Mouse (Mus musculus) ES-E14 (cell line): ENCODE measurements around the gene Dhh. TPM values are rescaled to one million over a fixed set of nuclear protein-coding genes. Genes with fewer than 3 reads are reported as not detected.

Source experiments
- DNase-seq: peaks from one replicate; pipeline ENCODE4 v3.0.0-alpha.2; 2013; ENCODE audit warnings: low read depth, low spot score
- H3K27ac ChIP-seq: 2 replicates; pipeline ENCODE4 v1.5.1; 2012; ENCODE audit warnings: low read depth, mild to moderate bottlenecking, low read length, moderate library complexity, mixed read lengths; ENCODE audit not compliant: poor library complexity, insufficient read depth, severe bottlenecking
- H3K36me3 ChIP-seq: 2 replicates; pipeline ENCODE4 v1.6.1; 2012; ENCODE audit warnings: mild to moderate bottlenecking, low read length, moderate library complexity, mixed read lengths; ENCODE audit not compliant: control insufficient read depth, poor library complexity, insufficient read depth, severe bottlenecking
- H3K4me1 ChIP-seq, 2 experiments: fragments of 150-350 bp in 1 of 2; sonication (generic) in 1 of 2; 2 replicates each; pipeline ENCODE4 v1.6.1; 2012; ENCODE audit warnings: low read length in 2 of 2, mild to moderate bottlenecking in 1 of 2, mixed read lengths in 1 of 2; ENCODE audit not compliant: control insufficient read depth in 2 of 2, insufficient read depth in 2 of 2, poor library complexity in 1 of 2
- H3K4me3 ChIP-seq, 2 experiments: fragments of 150-350 bp in 1 of 2; sonication (generic) in 1 of 2; 2 replicates each; pipeline ENCODE4 v1.5.1; 2012; ENCODE audit warnings: low read length in 2 of 2, low read depth in 1 of 2, mild to moderate bottlenecking in 1 of 2, mixed read lengths in 1 of 2; ENCODE audit not compliant: insufficient read depth in 1 of 2, poor library complexity in 1 of 2, severe bottlenecking in 1 of 2
- H3K9ac ChIP-seq: 2 replicates; pipeline ENCODE4 v1.6.1; 2012; ENCODE audit warnings: low read depth, mild to moderate bottlenecking, low read length, mixed read lengths; ENCODE audit not compliant: poor library complexity, insufficient read depth, severe bottlenecking
- H3K9me3 ChIP-seq: fragments of 150-350 bp; sonication (generic); 2 replicates; pipeline ENCODE4 v1.6.1; 2012; ENCODE audit warnings: low read depth, mild to moderate bottlenecking, low read length; ENCODE audit not compliant: control insufficient read depth, insufficient read depth
- CHD2 ChIP-seq: IDR thresholded peaks from 2 replicates; pipeline ENCODE4 v1.6.1; 2014; ENCODE audit warnings: mild to moderate bottlenecking, low read depth, low read length, inconsistent platforms
- HCFC1 ChIP-seq: IDR thresholded peaks from 2 replicates; pipeline ENCODE4 v1.6.1; 2012; ENCODE audit warnings: low read length, inconsistent platforms, borderline replicate concordance; ENCODE audit not compliant: insufficient read depth
- MAFK ChIP-seq: IDR thresholded peaks from 2 replicates; pipeline ENCODE4 v1.6.1; 2014; ENCODE audit warnings: mild to moderate bottlenecking, low read depth, low read length, inconsistent platforms; ENCODE audit not compliant: insufficient read depth
- ZC3H11A ChIP-seq: IDR thresholded peaks from 2 replicates; pipeline ENCODE4 v1.6.1; 2012; ENCODE audit warnings: low read depth, mild to moderate bottlenecking, inconsistent platforms, low read length, borderline replicate concordance
- ZNF384 ChIP-seq: IDR thresholded peaks from 2 replicates; pipeline ENCODE4 v1.6.1; 2012; ENCODE audit warnings: low read depth, low read length, inconsistent platforms
- in situ Hi-C, 2 experiments: fragments of 600-800 bp; cut with MboI; formaldehyde crosslinking; loops; one replicate each; pipeline ENCODE4 v1.15.1; 2025; ENCODE audit warnings: low sequenced_read_pairs in 2 of 2, inconsistent platforms in 1 of 2; ENCODE audit not compliant: unreplicated experiment in 2 of 2
- total RNA-seq: library from RNA; depleted of rRNA; stranded (reverse); fragments of 300-350 nt; gene quantifications from 2 replicates; pipeline ENCODE4 v1.2.3, GENCODE M21; 2012

Dhh gene
- total RNA-seq, 1 experiment = 1.2 TPM

DNA sequence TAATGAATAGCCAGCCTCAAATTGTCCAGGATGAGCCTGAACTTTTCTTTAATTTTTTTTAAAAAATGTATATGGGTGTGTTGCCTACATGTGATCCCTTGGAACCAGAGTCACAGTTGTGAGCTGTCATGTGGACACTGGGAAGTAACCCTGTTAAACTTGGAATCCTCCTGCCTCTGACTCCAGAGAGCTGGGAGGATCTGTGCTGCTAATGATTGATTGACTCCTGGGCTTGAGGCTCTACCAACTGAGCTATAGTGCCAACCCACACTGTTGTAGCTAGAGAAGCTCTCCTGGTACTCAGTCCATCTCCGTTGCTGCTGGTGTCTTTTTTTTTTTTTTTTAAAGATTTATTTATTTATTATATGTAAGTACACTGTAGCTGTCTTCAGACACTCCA, 14.2 kb downstream of the Dhh start:
- no peak overlapping the region for H3K9ac ChIP-seq
- TF ChIP-seq CHD2 = no peak
- TF ChIP-seq MAFK = no peak
- TF ChIP-seq ZC3H11A = no peak
- TF ChIP-seq HCFC1 = no peak
- TF ChIP-seq ZNF384 = no peak

DNA sequence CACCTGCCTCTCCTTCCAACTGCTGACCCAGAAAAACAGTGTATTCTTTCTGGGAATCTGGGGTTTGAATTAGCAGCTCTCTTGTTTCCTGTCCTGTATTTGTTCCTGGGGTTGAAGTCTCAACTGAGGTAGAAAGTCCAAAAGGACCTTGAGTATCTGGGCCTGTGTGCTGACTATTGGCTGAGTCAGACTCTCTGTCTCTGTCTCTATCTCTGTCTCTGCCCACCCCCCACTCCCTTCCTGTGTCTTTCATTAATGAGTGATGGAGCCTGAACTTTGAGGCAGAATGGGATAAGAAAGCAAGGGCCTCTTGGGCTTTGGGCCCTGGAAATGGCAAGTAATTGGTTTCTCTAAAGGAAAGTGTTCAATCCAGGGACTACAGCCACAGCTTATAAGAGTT, 14.7 kb downstream of the Dhh start:
- Histone ChIP-seq H3K9me3 (no peaks in the 10 kb centered on the region), H3K27ac (no peak overlapping the region), H3K36me3 (peaks cover 4% of the 10 kb centered on the region; the same call in 1 of the 2 replicates), H3K4me3 (no peak overlapping the region), H3K9ac (no peak overlapping the region), H3K4me1 (peaks cover 2 to 5% of the 10 kb centered on the region in 2 experiments; a peak in 3 of 4 replicates)
- TF ChIP-seq ZNF384 (no peak), HCFC1 (no peak), CHD2 (no peak), ZC3H11A (no peak)
- in situ Hi-C loops = no loop called here
- DNase-seq = no peak

More for the DNA sequence above, 14.2 kb downstream of the Dhh start:
- Histone ChIP-seq H3K27ac (no peak overlapping the region), H3K36me3 (no peaks in the 10 kb centered on the region; the same call in 1 of the 2 replicates), H3K4me1 (peaks cover 2 to 5% of the 10 kb centered on the region in 2 experiments; a peak in 3 of 4 replicates), H3K9me3 (no peaks in the 10 kb centered on the region), H3K4me3 (no peak overlapping the region)
- in situ Hi-C loops = no loop called here
- no peak for DNase-seq

DNA sequence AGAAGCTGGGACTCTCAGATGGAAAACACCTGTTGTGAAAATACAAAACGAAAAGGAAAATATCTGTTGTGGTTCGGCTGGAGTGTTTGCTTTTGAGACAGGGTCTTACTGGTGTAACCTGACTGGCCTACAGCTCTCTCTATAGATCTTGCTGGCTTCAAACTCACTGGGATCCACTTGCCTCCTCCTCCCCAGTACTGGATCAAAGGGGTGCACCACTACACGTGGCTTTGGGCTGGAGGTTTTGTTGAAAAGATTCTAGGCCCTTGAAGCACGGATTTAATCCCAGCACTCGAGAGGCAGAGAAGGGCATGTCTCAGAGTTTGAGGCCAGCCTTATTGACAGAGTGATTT, 16.7 kb downstream of the Dhh start:
- H3K9ac ChIP-seq = peak overlapping the region; percentile 81
- peak overlapping the region; percentile 23 to 26 for H3K4me3 ChIP-seq
- in situ Hi-C loops = no loop called here
- TF ChIP-seq ZC3H11A (no peak), ZNF384 (no peak)
- peak overlapping the region; percentile 68 for H3K27ac ChIP-seq
- H3K9me3 ChIP-seq = no peaks in the 10 kb centered on the region
- H3K36me3 ChIP-seq = peaks cover 12% of the 10 kb centered on the region
- H3K4me1 ChIP-seq = peaks cover 2 to 5% of the 10 kb centered on the region in 2 experiments; a peak in 3 of 4 replicates
- DNase-seq = no peak

DNA sequence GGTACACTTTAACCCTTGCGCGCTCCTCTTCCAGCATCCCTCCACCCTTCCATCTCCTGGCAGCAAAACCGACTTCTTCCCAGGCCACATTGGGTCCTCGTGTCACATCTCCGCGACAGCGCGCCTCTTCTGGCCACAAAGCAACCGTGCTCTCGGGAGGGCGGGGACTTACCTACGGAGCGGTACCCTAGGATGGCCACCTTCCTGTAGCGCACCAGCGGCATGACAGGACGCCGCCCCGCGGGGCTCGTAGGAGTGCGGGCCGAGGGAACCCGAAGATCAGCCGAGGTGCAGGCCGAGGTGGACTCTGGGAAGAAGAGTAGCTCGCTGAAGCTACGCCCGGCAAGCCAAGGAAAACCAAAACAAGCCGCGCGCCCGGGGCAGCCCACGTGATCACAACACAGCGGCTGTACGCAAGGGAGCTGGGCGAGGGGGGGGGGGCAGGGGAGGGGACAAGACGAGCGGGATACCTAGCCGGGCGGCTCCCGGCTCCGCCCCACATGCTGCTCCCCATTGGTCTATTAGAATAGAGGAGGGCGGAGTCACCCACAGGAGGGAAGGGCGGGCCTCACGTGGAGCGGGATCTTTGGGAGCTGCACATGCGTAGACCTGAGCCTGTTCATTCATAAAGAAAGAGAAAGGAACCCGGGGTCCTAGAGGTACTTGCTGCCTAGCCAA, 17.2 kb downstream of the Dhh start:
- no peak for TF ChIP-seq CHD2
- TF ChIP-seq MAFK = no peak
- no peak for TF ChIP-seq ZC3H11A
- no peak for TF ChIP-seq ZNF384
- TF ChIP-seq HCFC1 = no peak; the same call in 1 of the 2 replicates
- peaks cover 2 to 5% of the 10 kb centered on the region in 2 experiments; a peak in 3 of 4 replicates for H3K4me1 ChIP-seq
- in situ Hi-C loops = no loop called here
- H3K36me3 ChIP-seq = peaks cover 15% of the 10 kb centered on the region
- H3K27ac ChIP-seq = peak overlapping the region; percentile 68
- peak overlapping the region; percentile 81 for H3K9ac ChIP-seq
- H3K4me3 ChIP-seq = peak overlapping the region; percentile 78 to 84
- DNase-seq = peak; percentile 97
- no peaks in the 10 kb centered on the region for H3K9me3 ChIP-seq

DNA sequence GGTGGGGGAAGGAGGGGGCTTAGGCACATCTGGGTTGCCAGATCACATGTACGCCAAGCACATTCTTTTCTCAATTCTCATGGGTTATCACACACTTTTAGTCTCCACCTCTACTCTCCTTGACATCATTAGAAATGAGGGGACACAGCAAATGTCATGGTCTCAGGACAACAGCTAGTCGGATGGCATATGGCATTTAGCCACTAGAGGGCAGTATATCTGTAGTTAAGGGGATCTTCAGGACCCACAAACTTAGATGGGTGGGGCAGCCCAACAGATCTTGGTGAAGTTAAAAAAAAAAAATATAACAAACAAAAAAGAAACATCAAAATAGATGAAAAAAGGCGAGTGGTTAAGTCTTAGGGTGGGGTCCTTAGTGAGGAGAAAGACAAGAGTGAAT, 21.0 kb downstream of the Dhh start:
- H3K4me3 ChIP-seq = no peak overlapping the region
- H3K27ac ChIP-seq = no peak overlapping the region
- TF ChIP-seq ZC3H11A (no peak), ZNF384 (0 out of 2 replicates have a peak, but pooled peaks have one; percentile 5)
- peaks cover 2% of the 10 kb centered on the region in 2 experiments; a peak in 3 of 4 replicates for H3K4me1 ChIP-seq
- peaks cover 15% of the 10 kb centered on the region for H3K36me3 ChIP-seq
- no peak overlapping the region for H3K9ac ChIP-seq
- no peaks in the 10 kb centered on the region for H3K9me3 ChIP-seq
- DNase-seq = no peak
- in situ Hi-C loops = no loop called here
